Mouse (Mus musculus): Measurements from ENCODE around the gene Ahctf1.
"Not testable (repeated sequence)": the region's sequence is repeated elsewhere in the genome, so short reads cannot be mapped to it uniquely, and the experiment has no call there.

The Ahctf1 gene

DNA sequence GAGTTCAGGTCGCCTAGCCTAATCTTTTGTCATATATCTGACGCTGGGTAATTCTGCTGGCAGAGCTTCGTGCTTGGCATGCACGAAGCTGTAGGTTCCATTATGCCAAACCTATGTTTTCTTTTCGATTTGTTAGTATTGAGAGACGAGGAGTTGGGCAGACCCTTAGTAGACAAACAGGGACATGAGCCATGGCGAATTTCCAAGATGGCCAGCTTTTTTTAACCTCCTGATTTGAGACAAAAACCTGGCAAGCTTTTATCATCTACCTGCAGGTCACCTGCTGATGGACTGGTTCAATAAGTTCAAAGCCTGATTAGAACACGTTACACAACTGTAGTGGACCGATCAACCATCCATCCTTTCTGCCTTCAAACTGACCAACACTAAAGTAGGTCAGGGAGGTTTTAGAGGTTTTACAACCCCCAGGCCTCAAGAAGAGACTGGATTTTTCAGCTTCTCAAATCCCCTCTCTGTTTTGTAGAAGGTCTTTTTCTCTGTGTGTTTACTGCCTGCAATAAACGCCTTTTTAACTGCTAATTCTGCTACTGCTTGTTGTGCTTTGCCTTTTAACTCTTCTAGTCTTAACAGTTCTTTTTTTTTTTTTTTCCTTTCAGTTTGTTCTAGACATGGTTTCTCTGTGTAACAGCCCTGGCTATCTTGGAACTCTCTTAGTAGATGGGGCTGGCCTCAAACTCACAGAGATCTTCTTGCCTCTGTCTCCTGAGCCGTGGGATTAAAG lies 831 bp upstream of the Ahctf1 start:
- no peak for DNase-seq (ENCODE audit: low read depth, low spot score)

DNA sequence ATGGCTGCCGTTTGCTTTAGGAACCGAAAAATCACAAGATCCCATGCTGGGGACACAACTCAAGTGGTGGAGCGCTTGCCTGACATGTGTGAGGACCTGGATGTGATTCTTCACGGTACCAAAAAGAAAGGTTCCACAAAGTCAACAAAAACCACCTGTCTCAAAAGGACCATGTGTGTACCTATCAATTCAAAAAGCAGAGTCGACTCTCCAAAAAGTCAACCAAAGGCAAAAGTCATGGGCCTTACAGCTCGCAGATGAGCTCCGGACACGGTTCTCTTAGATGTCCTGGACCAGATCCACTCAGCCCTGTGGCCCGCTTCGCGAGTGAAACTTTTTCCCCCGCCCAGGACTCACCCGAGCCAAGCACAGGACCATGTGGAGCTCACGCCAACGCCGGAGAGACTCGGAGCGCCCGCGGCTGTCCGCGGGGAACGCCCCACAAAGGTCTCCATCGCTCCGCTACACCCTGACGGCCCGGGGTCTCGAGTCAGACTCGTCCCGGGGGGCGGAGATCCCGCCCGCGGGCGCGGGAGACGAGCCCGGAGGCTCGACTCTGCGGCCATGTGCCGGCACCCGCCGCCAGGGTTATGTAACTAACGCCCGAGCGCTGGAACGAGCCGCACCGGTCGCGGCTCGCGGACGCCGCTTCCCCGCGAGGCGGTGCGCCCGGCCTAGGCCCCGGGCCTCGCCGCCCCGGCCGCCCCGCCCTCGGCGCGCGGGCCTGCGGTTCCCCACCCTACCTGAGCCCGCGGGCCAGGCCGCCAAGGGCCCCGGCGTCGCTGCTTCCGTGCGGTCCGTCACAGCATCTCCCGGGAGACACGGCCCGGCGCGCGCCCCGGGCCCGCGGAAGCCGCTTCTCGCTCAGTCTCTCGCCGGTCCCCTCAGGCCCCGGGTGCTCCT lies 619 bp downstream of the Ahctf1 start, which contains the start of gene Gm10518:
Gene Gm10518, plus strand, starts transcription at position 767 of the 903 bp plus-strand sequence.
- no peak for DNase-seq (ENCODE audit: low read depth, low spot score)

DNA sequence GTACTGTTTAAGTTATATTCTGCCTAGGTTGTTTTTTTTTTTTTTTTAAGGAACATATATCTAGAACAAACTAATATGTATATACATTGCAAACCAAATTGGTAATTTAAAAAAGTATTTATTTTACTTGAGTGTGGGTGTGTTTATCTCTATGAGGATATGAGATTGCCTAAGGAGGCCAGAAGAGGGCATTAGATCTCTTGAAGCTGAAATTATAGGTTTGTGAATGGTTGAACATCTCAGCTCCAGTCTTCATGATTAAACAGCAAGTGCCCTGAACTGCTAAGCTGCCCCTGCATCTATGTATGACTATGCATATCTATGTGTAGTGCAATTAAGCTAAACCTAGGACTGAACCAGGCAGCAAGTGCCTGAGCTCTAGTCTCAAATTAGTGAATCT lies 4.7 kb downstream of the Ahctf1 start:
- DNase-seq (ENCODE audit: low read depth, low spot score), result no peak

DNA sequence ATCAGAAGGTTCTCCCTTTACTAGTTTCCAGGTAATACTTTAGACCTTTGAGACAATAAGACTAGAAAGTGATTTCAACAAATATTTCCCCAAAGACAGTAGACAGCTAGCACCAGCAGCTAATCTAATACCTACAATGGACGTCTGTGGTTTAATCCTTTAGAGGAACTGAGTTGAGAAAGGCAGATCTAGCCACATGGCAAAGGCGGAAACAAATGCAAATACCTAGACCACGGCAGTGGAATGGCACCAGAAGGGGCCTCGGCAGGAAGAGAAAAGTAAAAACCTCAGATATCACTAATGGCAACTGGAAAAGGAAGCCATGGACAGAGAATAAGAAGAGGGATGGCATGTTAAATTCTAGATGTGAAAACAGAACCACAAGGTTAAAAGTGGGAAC lies 16.2 kb downstream of the Ahctf1 start:
- no peak for DNase-seq (ENCODE audit: low read depth, low spot score)

DNA sequence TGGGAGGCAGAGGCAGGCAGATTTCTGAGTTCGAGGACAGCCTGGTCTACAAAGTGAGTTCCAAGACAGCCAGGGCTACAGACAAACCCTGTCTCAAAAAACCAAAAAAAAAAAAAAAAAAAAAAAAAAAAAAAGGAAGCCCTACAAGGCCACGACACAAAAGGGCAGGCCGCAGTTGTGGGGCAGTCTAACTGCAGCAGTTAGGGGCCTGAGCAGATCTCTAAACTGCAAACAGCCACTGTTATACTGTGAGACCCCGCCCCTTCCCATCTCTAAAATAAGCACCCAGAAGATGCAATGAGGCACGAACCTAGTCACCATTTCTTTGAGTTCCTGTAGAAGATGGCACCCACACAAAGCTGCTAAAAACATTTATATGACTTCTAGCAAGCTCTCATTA lies 18.0 kb downstream of the Ahctf1 start:
- DNase-seq (ENCODE audit: low read depth, low spot score), result no peak

DNA sequence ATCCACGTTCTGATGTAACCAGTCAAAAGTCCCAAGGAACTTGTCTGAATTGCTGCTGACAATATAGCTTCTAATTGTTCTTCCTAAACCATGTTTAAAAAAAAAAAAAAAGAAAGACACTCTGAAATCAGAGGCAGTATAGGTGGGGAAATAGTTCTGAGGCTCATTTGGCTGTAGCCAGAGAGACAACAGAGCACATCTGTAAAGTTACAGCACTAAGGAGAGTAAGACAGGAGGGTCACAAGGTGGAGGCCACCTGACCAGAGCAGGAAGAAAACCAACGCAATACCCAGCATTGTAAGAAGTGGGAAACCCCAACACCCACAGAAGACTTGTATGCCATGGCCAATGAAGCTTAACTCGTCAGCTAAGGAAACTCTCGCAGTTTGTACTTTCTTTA lies 19.4 kb downstream of the Ahctf1 start:
- no peak for DNase-seq (ENCODE audit: low read depth, low spot score)

DNA sequence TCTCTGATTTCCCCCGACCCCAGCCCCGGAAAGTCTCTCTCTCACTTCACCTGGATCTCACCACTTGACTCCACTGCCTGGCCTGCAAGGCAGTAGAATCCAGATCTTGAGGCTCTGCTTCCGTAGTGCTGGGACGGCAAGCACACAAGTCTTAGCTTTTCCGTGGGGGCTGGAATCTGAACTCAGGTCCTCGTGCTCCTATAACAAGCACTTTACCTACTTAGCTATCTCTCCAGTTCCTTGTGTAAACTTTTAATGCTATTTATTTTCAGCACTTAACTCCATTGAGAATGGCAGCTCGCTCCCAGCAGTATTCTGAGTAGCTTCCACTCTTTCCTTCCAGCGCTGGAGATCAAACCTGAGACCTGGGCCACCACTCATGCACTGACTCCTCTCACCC lies 26.6 kb downstream of the Ahctf1 start:
- DNase-seq (ENCODE audit: low read depth, low spot score), result no peak

DNA sequence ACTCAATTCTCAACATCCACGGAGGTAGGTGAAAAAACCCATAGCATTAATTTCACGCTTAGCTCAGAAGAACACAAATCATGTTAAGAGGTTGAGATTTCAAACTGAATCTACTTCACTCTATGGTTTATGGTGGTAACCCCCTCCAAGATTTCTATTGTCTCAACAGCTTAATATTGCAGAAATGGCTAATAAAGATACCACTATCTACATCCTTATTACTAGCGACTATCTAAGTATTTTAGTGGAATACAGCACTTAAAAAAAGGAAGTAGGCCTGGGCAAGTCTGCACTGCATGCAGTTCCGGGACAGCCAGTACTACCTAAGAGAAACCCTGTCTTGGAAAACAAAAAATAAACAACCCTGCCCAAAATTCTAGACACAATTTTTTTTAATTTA lies 42.9 kb downstream of the Ahctf1 start:
- DNase-seq (ENCODE audit: low read depth, low spot score), result no peak

DNA sequence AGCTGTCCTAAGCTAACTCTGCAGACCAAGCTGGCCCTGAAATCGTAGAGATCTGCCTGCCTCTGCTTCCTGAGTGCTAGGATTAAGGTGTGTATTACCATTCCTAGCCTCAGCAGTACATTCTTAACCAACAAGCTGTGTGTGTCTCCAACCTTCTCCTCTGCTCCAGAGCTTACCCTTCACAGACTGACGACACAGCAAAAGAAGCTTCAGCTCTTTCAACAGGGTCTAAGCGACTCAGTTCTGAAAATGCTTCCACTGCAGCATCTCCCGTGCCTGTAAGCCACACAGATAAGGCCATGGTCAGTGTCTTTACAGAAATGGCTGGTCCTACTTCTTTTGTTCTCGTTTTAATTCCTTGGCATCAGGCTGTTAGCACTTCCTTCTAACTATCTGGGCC lies 43.4 kb downstream of the Ahctf1 start:
- no peak for DNase-seq (ENCODE audit: low read depth, low spot score)

DNA sequence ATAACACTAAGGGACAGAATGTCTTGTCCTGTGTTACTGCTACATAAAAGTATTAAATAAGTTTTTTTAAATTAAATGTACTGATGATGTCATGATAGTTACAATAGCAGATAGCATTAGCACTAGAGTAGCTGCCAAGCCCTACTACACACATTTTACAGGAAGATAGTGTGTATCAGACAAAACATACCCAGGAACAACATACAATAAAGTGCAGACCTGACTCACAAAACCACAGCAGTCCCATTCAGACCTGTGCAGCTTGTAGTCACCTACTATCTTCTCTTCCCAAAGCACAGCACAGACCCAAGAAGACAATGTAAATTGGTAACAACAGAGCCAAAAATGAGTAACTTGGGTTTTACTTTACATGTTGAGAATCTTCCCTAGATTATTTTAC lies 47.0 kb downstream of the Ahctf1 start:
- no peak for DNase-seq (ENCODE audit: low read depth, low spot score)

DNA sequence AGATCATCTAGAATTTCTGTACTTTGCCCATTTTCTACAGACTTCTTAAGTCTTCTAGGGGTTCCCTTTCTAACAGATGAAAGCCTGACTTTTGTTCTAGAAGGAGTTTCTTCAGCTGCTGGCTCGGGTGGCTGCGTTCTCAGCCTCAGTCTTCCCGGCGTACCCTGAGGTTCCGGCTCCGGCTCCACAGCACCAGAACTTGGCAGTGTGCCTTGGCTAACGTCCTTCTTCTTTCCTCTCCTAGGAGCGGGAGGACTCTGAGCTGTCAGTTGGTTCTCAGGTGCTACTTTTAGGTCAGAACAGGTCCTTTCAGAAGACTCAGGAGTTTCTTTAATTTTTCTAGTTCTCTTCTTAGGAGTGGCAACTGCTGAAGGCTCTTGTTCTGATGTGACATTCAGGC lies 50.5 kb downstream of the Ahctf1 start:
- no peak for DNase-seq (ENCODE audit: low read depth, low spot score)

DNA sequence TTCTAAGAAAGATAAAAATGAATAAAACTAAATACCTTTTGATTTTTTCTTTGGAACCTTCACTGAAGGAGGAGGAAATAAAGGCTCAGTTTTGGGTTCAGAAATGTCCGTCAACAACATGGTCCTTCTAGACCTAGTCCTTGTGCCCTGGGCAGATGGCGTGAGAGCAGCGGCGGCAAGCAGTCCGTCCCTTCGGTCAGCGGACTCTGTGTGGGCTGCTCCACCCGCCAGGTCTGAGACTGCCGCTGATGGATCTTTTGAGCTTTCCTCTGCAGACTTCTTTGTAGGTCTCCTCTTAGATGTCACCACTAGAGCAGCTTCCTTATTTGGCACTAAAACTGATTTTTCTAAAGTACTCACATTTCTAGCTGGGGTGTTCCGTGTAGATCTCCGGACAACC lies 51.2 kb downstream of the Ahctf1 start:
- DNase-seq (ENCODE audit: low read depth, low spot score), result no peak

DNA sequence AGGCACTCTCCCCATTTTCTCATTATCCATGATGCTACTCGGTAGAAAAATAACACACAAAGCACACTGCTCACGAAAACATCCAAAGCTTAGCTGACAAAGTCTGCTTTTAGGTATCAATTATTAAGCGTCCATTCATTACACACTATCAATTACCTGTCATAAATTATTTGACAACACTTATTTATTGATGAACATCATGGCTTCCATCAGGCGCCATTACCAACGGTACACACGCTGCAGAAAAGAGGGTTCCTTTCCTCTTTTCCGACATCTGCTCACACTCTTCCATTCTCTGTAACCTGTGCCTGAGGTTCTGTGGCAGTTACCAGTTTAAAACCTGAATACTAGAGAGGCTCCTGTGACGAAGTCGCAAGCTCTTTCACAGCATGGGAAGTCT lies 58.3 kb downstream of the Ahctf1 start, which contains the start of gene Kif28:
Gene Kif28, minus strand, starts transcription at position 101 of the 400 bp plus-strand sequence.
- DNase-seq (ENCODE audit: low read depth, low spot score), result no peak

DNA sequence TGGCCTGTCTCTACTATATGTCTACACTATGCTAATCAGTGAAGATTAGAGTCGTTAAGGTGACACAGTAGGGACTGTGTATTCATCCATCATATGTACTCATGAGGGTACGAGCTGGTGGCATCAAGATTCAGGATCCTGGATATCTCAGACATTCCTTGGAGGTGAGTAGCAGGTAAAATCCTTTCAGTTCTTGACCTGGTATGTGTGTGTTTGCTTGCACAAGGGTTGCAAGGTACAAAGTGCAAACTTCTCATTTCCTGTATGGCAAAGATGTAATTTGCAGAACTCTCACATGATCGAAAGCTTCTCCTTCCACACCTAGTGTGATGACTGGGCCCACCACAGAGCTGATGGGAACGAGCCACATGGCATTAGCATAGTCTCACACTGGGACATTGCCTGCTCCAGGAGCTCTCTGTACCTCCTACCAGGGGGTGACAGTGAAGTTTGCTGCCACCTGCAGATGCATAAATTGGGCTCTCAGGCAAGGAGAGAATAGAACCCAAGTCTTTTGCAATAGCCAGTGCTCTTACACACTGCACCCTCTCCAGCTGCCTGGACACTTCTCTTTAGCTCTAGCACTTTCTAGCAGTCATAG lies 59.8 kb downstream of the Ahctf1 start:
- DNase-seq (ENCODE audit: low read depth, low spot score), result no peak

DNA sequence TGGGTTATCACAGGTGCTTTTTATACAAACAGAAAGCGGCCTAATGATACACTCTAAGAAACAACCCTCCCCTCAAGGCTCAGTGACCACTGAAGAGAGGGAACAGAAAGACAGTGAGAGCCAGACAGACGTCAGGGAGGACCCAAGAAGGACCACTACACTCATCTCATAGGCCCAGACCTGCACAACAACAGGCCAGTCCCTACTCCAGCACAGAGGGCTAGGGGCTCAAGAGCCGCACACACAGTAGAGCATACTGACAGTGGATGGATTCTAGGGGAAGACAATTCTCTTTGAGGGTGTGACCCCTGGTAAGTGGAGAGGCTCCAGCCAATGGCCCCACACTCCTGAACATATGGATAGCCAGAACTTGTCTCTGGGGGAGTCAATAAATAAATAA lies 67.0 kb downstream of the Ahctf1 start:
- no peak for DNase-seq (ENCODE audit: low read depth, low spot score)

DNA sequence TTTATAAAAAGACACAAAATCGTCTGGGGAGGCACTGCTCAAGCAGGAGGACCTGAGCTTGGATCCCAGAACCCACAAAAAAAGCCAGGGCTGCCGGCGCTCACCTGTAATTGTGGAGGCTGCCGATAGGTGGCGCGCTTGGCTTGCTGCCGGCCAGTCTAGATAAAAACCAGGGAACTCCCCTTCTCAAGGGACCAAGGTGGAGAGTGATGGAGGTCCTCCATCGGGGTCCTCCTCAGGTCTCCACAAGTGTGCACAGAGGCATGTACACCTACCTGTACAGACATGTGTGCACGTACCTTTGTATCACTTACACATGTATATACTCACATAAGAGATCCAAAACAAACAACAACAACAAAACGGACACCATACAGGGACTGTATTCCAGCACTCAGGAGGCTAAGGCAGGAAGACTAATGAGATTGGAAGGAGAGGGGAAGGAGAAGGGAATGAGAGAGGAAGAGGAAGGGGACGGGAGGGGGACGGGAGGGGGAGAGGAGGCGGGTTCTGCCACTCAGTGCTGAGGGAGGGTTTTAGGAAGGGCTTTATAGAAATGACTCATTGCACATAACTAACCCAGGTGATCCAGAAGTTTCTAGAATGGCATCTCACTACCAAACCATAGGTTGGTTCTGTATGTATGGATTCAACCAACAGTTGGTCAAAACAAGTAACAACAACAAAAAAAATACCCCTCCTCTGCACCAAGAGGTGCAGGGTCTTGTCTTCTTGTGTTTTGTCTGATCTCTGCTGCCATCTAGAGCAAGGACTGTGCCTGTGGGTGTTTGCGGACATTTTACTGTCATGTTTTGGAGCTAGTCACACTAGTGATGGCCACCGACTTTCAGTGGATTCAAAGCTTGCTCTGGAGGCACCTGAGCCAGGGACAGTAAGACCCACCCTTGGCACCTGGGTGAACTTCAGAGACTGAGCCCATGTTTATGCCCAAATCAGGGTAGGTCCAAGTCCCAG lies 68.7 kb downstream of the Ahctf1 start:
- no peak for DNase-seq (ENCODE audit: low read depth, low spot score)

DNA sequence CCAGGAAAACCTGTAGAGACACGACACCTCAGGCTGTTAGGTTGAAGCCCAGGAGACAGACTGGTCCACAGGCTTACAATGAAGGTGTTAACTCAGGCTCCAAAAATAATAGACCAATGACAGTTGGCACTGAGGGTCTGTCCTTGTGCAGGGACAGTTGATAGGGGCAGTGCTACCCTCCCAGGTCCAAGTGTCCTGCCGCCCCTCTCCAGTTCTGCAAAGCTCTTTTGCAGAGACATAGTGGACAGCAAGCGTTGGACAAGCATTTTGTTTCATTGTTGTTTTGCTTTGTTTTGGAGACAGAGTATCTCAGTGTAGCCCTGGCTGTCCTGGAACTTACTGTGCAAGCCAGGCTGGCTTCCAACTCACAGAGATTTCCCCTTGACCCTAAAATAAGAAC lies 72.1 kb downstream of the Ahctf1 start:
- DNase-seq (ENCODE audit: low read depth, low spot score), result no peak

DNA sequence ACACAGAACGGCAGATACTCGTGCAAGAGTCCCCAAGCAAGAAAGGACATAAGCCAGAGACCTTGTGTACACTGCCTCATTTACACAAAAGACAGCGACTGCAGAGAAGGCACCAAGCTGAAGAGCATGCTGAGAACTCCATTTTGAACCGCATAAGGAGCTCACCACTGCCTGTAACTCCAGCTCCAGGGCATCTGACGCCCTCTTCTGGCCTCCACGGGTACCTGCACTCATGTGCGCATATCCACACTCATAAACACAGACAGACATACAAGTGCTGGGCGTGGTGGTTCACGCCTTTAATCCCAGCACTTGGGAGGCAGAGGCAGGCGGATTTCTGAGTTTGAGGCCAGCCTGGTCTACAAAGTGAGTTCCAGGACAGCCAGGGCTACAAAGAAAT lies 74.8 kb downstream of the Ahctf1 start:
- DNase-seq (ENCODE audit: low read depth, low spot score), result no peak

DNA sequence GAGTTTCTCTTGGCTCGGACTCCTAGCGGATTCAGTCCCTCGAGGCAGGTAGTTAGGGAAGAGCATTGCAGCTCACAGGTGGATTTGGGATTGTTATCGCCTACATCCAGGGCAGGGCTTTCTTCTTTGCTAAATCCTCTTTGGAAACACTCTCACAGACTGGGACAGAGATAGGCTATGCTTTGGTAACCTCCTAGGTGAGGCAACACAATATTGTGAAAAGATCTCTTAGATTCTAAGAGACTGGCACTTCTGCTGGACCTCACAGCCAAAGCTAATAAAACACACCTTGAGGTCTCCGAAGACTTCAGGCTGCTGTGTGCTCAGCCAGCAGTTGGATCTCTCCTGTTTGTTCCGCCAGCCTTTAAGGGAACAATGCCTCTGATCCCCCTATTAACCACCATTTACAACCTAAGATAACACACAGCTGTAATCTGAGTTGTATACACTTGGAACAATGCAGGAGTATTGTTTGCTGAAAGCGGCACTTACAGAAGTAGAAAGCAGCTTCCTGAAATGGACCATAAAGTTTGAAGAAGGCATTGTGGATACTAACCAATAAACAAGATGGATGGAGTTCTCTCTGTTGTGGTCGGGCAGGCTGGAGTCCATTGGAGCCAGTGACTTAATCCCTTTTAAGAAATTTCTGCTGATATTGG lies 80.5 kb downstream of the Ahctf1 start:
- no peak for DNase-seq (ENCODE audit: low read depth, low spot score)

DNA sequence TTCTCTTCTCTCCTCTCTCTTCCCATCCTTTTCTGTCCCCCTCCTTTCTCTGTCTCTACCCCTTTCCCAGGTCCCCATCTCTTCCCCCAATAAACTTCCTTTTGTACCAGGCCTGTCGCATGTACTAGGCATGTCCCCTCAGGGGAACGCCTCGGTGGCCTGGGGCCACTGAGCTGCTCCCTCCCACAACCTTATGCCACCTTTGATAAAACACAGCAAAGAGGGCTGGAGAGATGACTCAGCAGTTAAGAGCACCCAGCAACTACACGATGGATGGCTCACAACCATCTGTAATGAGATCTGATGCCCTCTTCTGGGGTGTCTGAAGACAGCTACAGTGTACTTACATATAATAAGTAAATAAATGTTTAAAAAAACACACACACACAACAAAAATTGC lies 87.7 kb downstream of the Ahctf1 start:
- no peak for DNase-seq (ENCODE audit: low read depth, low spot score)

DNA sequence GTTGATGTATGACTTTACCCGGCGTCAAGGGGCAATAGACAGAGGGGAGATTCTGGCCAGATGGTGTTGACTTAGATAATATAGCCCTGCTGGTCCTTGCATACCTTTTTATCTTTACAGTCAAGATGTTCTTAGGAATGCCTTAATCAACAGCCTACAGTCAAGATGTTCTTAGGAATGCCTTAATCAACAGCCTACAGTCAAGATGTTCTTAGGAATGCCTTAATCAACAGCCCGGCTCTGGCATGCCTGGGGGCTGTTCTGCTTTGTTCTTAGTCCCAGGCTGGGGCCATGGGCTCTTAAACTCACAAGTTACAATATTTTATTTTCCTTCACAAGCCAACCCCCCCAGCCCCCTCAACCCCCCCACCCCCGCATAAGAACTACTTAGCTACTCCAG lies 88.2 kb downstream of the Ahctf1 start:
- not testable (repeated sequence) for DNase-seq (ENCODE audit: low read depth, low spot score)
